Mouse (Mus musculus) embryonic fibroblast, embryonic 13.5 days (primary cell): ENCODE measurements around the gene Nsl1.

Source experiments
- CTCF ChIP-seq: IDR thresholded peaks from 2 replicates; pipeline ENCODE4 v1.5.1; 2011; ENCODE audit warnings: mild to moderate bottlenecking, control low read depth, low read length, moderate library complexity, borderline replicate concordance; ENCODE audit not compliant: insufficient read depth
- POLR2A ChIP-seq: IDR thresholded peaks from 2 replicates; pipeline ENCODE4 v1.6.1; 2011; ENCODE audit warnings: low read depth, mild to moderate bottlenecking, control low read depth, low read length, moderate library complexity

GRCm38 (mm10) chr1:191026021-191026713 is 36.6 kb upstream of the Nsl1 start, which contains the start of gene Flvcr1:
- TF ChIP-seq CTCF (peak; percentile 3; the same call in 1 of the 2 replicates), POLR2A (peak; percentile 94)
